Mouse (Mus musculus): ENCODE data around the gene Kmt2e. TPM values are rescaled to one million over a fixed set of nuclear protein-coding genes. Genes with fewer than 3 reads are reported as not detected.
A peak's percentile ranks its signal among the peaks of the same experiment; 100 is the strongest.

Kmt2e gene
- polyA plus RNA-seq, 1 experiment from 2014 or later, result 162 TPM

GRCm38 (mm10) chr5:23419616-23420170, 14.5 kb upstream of the Kmt2e start:
- no peak overlapping the region for H3K4me2 ChIP-seq (ENCODE audit: low read length)
- H3K27ac ChIP-seq (ENCODE audit: low read length), result peak overlapping the region; percentile 94; the same call in 1 of the 2 replicates
- no peak overlapping the region for H3K9ac ChIP-seq (ENCODE audit: low read depth, low read length)
- peaks cover 45% of the 10 kb centered on the region for H3K4me1 ChIP-seq (ENCODE audit: control insufficient read depth, insufficient read depth, low read length)
- 32% methylated on average over 7 of the region's 7 CpGs for WGBS
- no peak overlapping the region for H3K4me3 ChIP-seq (ENCODE audit: low read depth, low read length)
- no peak for ATAC-seq
- no peaks in the 10 kb centered on the region for H3K36me3 ChIP-seq (ENCODE audit: control insufficient read depth, insufficient read depth, low read length)
- no peaks in the 10 kb centered on the region for H3K27me3 ChIP-seq (ENCODE audit: control insufficient read depth, insufficient read depth, low read depth, low read length)
- H3K9me3 ChIP-seq (replicated peaks; ENCODE audit: control insufficient read depth, low read length, poor library complexity, severe bottlenecking), result no peaks in the 10 kb centered on the region

GRCm38 (mm10) chr5:23420410-23420809, 13.8 kb upstream of the Kmt2e start:
- 35% methylated on average over 1 of the region's 1 CpGs for WGBS
- Histone ChIP-seq H3K9me3 (replicated peaks; ENCODE audit: control insufficient read depth, low read length, poor library complexity, severe bottlenecking) (no peaks in the 10 kb centered on the region), H3K36me3 (ENCODE audit: control insufficient read depth, insufficient read depth, low read length) (no peaks in the 10 kb centered on the region), H3K9ac (ENCODE audit: low read depth, low read length) (no peak overlapping the region), H3K4me1 (ENCODE audit: control insufficient read depth, insufficient read depth, low read length) (peaks cover 39% of the 10 kb centered on the region), H3K4me2 (ENCODE audit: low read length) (no peak overlapping the region), H3K27me3 (ENCODE audit: control insufficient read depth, insufficient read depth, low read depth, low read length) (no peaks in the 10 kb centered on the region), H3K27ac (ENCODE audit: low read length) (no peak overlapping the region), H3K4me3 (ENCODE audit: low read depth, low read length) (no peak overlapping the region)
- ATAC-seq, result no peak

- Histone ChIP-seq H3K9ac (ENCODE audit: low read depth, low read length) (no peak overlapping the region), H3K4me3 (ENCODE audit: low read depth, low read length) (no peak overlapping the region), H3K4me1 (ENCODE audit: control insufficient read depth, insufficient read depth, low read length) (peaks cover 34% of the 10 kb centered on the region), H3K27ac (ENCODE audit: low read length) (no peak overlapping the region), H3K4me2 (ENCODE audit: low read length) (no peak overlapping the region), H3K36me3 (ENCODE audit: control insufficient read depth, insufficient read depth, low read length) (no peaks in the 10 kb centered on the region), H3K9me3 (replicated peaks; ENCODE audit: control insufficient read depth, low read length, poor library complexity, severe bottlenecking) (no peaks in the 10 kb centered on the region), H3K27me3 (ENCODE audit: control insufficient read depth, insufficient read depth, low read depth, low read length) (no peaks in the 10 kb centered on the region)
- ATAC-seq, result no peak
- 91% methylated on average over 2 of the region's 2 CpGs for WGBS
Measured at GRCm38 (mm10) chr5:23421440-23421839, 12.8 kb upstream of the Kmt2e start.

GRCm38 (mm10) chr5:23423036-23423435, 11.2 kb upstream of the Kmt2e start:
- 84% methylated on average over 3 of the region's 3 CpGs for WGBS
- no peaks in the 10 kb centered on the region for H3K36me3 ChIP-seq (ENCODE audit: control insufficient read depth, insufficient read depth, low read length)
- H3K4me1 ChIP-seq (ENCODE audit: control insufficient read depth, insufficient read depth, low read length), result peaks cover 30% of the 10 kb centered on the region

GRCm38 (mm10) chr5:23427501-23427900, 6.7 kb upstream of the Kmt2e start:
- peaks cover 41% of the 10 kb centered on the region for H3K4me1 ChIP-seq (ENCODE audit: control insufficient read depth, insufficient read depth, low read length)
- ATAC-seq, result no peak

More at GRCm38 (mm10) chr5:23423036-23423435, 11.2 kb upstream of the Kmt2e start:
- Histone ChIP-seq H3K27ac (ENCODE audit: low read length) (no peak overlapping the region), H3K4me3 (ENCODE audit: low read depth, low read length) (no peak overlapping the region), H3K27me3 (ENCODE audit: control insufficient read depth, insufficient read depth, low read depth, low read length) (no peaks in the 10 kb centered on the region), H3K4me2 (ENCODE audit: low read length) (no peak overlapping the region), H3K9ac (ENCODE audit: low read depth, low read length) (no peak overlapping the region), H3K9me3 (replicated peaks; ENCODE audit: control insufficient read depth, low read length, poor library complexity, severe bottlenecking) (no peaks in the 10 kb centered on the region)
- no peak for ATAC-seq

GRCm38 (mm10) chr5:23431070-23431864, 3.0 kb upstream of the Kmt2e start:
- Histone ChIP-seq H3K27ac (ENCODE audit: low read length) (peak overlapping the region; percentile 84), H3K4me3 (ENCODE audit: low read depth, low read length) (peak overlapping the region; percentile 47), H3K27me3 (ENCODE audit: control insufficient read depth, insufficient read depth, low read depth, low read length) (no peaks in the 10 kb centered on the region), H3K4me1 (ENCODE audit: control insufficient read depth, insufficient read depth, low read length) (peaks cover 35% of the 10 kb centered on the region), H3K4me2 (ENCODE audit: low read length) (peak overlapping the region; percentile 87), H3K9me3 (replicated peaks; ENCODE audit: control insufficient read depth, low read length, poor library complexity, severe bottlenecking) (no peaks in the 10 kb centered on the region), H3K9ac (ENCODE audit: low read depth, low read length) (peak overlapping the region; percentile 68), H3K36me3 (ENCODE audit: control insufficient read depth, insufficient read depth, low read length) (no peaks in the 10 kb centered on the region)
- WGBS, result 5% methylated on average over 10 of the region's 10 CpGs
- no peak for ATAC-seq

More at GRCm38 (mm10) chr5:23427501-23427900, 6.7 kb upstream of the Kmt2e start:
- 24% methylated on average over 1 of the region's 1 CpGs for WGBS
- no peak overlapping the region for H3K9ac ChIP-seq (ENCODE audit: low read depth, low read length)
- no peaks in the 10 kb centered on the region for H3K36me3 ChIP-seq (ENCODE audit: control insufficient read depth, insufficient read depth, low read length)
- H3K4me3 ChIP-seq (ENCODE audit: low read depth, low read length), result no peak overlapping the region
- H3K9me3 ChIP-seq (replicated peaks; ENCODE audit: control insufficient read depth, low read length, poor library complexity, severe bottlenecking), result no peaks in the 10 kb centered on the region
- H3K27me3 ChIP-seq (ENCODE audit: control insufficient read depth, insufficient read depth, low read depth, low read length), result no peaks in the 10 kb centered on the region
- H3K4me2 ChIP-seq (ENCODE audit: low read length), result no peak overlapping the region
- no peak overlapping the region for H3K27ac ChIP-seq (ENCODE audit: low read length)

- H3K4me1 ChIP-seq (ENCODE audit: control insufficient read depth, insufficient read depth, low read length), result peaks cover 32% of the 10 kb centered on the region
- H3K27ac ChIP-seq (ENCODE audit: low read length), result peak overlapping the region; percentile 100
- H3K9me3 ChIP-seq (replicated peaks; ENCODE audit: control insufficient read depth, low read length, poor library complexity, severe bottlenecking), result no peaks in the 10 kb centered on the region
- H3K4me2 ChIP-seq (ENCODE audit: low read length), result peak overlapping the region; percentile 80
- H3K27me3 ChIP-seq (ENCODE audit: control insufficient read depth, insufficient read depth, low read depth, low read length), result no peaks in the 10 kb centered on the region
- H3K9ac ChIP-seq (ENCODE audit: low read depth, low read length), result peak overlapping the region; percentile 98
- peak overlapping the region; percentile 75 for H3K4me3 ChIP-seq (ENCODE audit: low read depth, low read length)
- ATAC-seq, result no peak
- 1% methylated on average over 10 of the region's 10 CpGs for WGBS
- no peaks in the 10 kb centered on the region for H3K36me3 ChIP-seq (ENCODE audit: control insufficient read depth, insufficient read depth, low read length)
Measured at GRCm38 (mm10) chr5:23431948-23432707, 2.1 kb upstream of the Kmt2e start.

GRCm38 (mm10) chr5:23432708-23433645, 1.3 kb upstream of the Kmt2e start:
- H3K9ac ChIP-seq (ENCODE audit: low read depth, low read length), result peak overlapping the region; percentile 98
- no peaks in the 10 kb centered on the region for H3K27me3 ChIP-seq (ENCODE audit: control insufficient read depth, insufficient read depth, low read depth, low read length)
- ATAC-seq, result peak; percentile 94
- H3K36me3 ChIP-seq (ENCODE audit: control insufficient read depth, insufficient read depth, low read length), result no peaks in the 10 kb centered on the region
- H3K4me1 ChIP-seq (ENCODE audit: control insufficient read depth, insufficient read depth, low read length), result peaks cover 31% of the 10 kb centered on the region
- no peaks in the 10 kb centered on the region for H3K9me3 ChIP-seq (replicated peaks; ENCODE audit: control insufficient read depth, low read length, poor library complexity, severe bottlenecking)
- WGBS, result under 1% methylated on average over 60 of the region's 61 CpGs
- H3K4me3 ChIP-seq (ENCODE audit: low read depth, low read length), result peak overlapping the region; percentile 75
- H3K27ac ChIP-seq (ENCODE audit: low read length), result peak overlapping the region; percentile 100
- H3K4me2 ChIP-seq (ENCODE audit: low read length), result peak overlapping the region; percentile 80
